Mouse (Mus musculus): Measurements from ENCODE around the gene Zfp668.
"Not testable (repeated sequence)": the region's sequence is repeated elsewhere in the genome, so short reads cannot be mapped to it uniquely, and the experiment has no call there.

Gene Zfp668

GRCm38 (mm10) chr7:127876467-127877348, at the start of gene Zfp668:
Gene Zfp668, minus strand, starts transcription at chr7:127876828.
- peak; percentile 96 for DNase-seq (ENCODE audit: low spot score)

DNA sequence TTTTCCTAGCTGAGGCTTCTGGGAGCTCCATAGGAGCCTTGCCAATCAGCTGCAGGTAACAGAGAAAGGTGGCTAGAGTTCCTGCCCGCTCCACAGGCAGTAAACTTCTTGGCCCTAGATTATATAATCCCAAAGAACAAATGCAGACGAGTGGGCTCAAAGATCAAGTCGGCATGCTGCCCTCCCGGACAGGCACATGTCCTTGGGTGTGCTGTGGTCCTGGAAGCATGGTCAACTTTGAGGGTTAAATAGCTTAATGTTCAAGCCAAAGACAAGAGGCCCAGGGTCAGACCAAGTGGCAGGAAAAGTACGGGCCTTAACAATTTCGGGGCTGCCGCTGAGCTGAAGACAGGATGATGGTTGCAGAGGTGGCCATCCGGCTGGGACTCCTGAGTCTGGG, 49.4 kb upstream of the Zfp668 start:
- DNase-seq (ENCODE audit: low spot score) = no peak

DNA sequence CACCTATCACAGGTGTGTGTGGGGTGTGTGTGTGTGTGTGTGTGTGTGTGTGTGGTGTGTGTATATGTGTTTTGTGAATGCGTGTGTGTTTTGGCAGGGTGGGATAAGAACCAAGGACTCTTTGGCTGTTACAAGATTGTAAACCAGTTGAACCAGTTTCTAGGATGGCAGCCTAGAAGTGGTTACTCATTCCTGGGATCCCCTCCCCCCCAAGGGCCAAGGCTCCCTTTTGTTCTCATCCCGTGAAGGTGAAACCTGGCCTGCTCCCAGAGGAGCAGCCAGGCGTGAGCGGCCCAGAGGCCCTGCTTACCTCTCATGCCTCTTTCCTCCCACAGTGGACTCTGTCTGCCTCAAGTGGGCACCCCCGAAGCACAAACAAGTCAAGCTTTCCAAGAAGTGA, 48.6 kb upstream of the Zfp668 start:
- DNase-seq (ENCODE audit: low spot score) = no peak

- no peak for DNase-seq (ENCODE audit: low spot score)
Observed at GRCm38 (mm10) chr7:127923714-127924113, 47.1 kb upstream of the Zfp668 start.

GRCm38 (mm10) chr7:127922451-127923275, 46.0 kb upstream of the Zfp668 start:
- no peak for DNase-seq (ENCODE audit: low spot score)

GRCm38 (mm10) chr7:127921516-127921915, 44.9 kb upstream of the Zfp668 start:
- peak; percentile 33 for DNase-seq (ENCODE audit: low spot score)

DNA sequence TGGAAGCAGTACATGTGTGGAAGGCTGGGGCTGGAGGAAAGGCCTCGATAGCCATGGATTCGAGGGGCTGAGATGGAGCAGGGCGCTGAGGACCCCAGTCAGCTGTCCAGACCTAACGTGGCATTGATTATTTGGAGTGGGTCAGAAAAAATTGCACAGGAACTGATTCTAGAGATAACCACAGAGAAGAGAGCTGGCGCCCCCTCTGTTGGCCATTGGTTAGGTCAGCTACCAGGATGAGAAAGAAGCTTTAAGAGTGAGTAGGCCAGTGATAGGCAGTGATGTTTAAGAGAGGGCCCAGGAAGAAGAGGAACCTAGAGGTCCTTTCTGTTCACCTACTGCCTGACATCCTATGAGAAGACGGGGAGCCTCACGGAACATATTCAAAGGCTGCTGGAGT, 42.7 kb upstream of the Zfp668 start:
- DNase-seq (ENCODE audit: low spot score) = peak; percentile 30

- DNase-seq (ENCODE audit: low spot score) = peak; percentile 41
Observed at GRCm38 (mm10) chr7:127918203-127918602, 41.6 kb upstream of the Zfp668 start.

GRCm38 (mm10) chr7:127915293-127915692, 38.7 kb upstream of the Zfp668 start:
- DNase-seq (ENCODE audit: low spot score) = peak; percentile 79

DNA sequence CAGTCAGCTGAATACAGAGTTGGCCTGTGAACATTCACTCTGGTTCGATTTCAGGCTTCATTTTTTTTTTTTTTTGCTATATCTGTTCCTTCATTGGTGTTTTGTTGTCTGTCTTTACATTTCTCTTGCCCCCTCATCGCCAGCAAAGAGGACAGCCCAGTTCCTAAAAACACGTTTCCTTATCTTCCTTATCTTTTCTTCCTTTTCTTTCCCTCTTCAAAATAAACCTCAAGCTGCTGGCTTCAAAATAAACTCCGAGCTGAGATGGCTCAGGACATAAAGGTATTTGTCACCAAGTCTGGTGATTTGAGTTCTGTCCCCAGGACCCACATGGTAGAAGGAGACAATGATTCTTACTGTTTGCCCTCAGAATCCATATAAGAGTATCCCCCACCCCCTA, 36.3 kb upstream of the Zfp668 start:
- DNase-seq (ENCODE audit: low spot score) = no peak

DNA sequence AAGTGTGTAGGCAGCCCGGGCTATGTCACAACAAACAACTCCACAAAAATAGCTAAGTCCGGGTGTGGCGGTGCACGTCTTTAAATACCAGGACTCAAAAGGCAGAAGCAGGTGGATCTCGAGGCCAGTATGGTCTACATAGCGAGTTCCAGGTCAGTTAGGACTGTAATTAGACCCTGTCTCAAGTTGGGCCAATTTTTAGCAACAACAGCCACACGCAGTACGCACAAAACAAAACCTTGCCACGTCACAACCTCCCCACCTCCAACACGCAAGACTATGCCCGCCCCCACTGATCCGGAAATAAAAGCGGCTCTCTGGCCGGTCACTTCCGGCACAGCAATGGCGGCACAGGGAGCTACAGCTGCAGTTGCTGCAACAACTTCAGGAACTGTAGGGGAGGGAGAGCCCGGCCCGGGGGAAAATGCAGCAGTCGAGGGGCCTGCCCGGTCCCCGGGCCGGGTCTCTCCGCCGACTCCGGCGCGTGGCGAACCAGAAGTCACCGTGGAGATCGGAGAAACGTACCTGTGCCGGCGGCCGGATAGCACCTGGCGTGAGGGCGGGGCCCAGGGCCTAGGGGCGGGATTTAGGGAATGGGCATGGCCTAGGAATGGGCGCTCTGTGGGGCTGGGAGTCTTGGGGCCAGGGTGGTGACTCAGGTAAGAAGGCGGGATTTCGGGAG, 35.7 kb upstream of the Zfp668 start, which contains the start of gene Kat8:
Gene Kat8, plus strand, starts transcription at position 327 of the 682 bp plus-strand sequence.
- DNase-seq (ENCODE audit: low spot score) = peak; percentile 91

- no peak for DNase-seq (ENCODE audit: low spot score)
Observed at GRCm38 (mm10) chr7:127908656-127909055, 32.0 kb upstream of the Zfp668 start.

GRCm38 (mm10) chr7:127907939-127908338, 31.3 kb upstream of the Zfp668 start:
- no peak for DNase-seq (ENCODE audit: low spot score)

DNA sequence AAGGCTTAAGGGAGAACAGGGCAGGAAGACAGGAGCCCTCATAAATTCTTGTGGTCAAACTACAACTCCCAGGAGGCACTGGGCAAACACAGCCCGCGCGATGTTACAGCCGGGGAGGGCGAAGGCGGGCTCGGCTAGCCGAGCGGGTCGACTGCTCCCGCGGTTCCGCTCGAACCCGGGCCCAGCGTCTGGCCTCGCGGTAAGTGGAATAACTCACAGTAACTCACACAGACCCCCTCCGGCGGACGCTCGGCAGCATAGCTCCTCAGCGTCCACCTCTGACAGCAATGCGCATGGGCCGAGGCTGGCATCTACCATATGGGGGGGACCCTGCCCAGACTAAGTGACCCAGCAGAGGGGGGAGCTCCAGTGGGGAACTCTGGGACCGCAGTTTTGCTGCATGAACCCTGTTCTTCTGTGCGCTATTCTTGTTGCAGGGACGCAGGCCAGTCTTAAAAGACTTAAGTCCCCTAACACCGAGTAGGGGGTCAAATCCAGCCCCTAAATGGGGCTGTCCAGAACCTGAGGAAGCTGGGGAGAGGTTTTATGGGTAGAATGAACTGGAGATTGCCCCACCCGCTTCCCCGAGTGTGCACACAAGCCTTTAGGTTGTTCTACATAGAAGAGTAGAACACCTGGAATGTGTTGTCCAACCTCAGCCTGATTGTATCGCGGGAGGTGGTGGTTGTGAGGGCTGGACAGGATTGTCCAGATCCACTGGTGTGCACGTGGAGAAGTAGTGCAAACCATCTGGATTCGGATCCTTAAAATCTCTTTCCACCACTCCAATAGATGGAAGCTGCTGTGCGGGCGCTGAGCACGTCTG, 27.6 kb upstream of the Zfp668 start, which contains the start of gene Bckdk:
Gene Bckdk, plus strand, starts transcription at position 112 of the 826 bp plus-strand sequence.
- peak; percentile 89 for DNase-seq (ENCODE audit: low spot score)

GRCm38 (mm10) chr7:127901772-127902171, 25.1 kb upstream of the Zfp668 start:
- DNase-seq (ENCODE audit: low spot score) = no peak

DNA sequence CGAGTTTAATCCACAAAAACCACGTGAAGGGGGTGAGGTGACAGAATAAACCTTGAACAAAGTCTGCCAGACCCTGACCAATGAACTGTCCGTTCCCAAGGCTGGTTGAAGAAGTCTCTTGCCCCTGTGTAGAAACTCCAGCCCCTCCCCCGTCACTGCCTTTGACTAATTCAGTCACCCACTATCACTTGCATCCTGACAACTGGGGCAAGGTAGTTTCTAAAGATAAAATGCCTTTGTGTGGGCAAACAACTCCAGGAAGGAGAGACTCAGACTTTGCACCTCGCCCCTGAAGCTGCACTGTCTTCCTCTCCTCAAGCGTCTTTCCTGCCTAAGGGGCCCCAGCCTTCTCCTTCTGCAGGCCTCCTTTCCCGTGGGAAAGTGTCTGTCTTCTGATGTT, 23.4 kb upstream of the Zfp668 start:
- no peak for DNase-seq (ENCODE audit: low spot score)

DNA sequence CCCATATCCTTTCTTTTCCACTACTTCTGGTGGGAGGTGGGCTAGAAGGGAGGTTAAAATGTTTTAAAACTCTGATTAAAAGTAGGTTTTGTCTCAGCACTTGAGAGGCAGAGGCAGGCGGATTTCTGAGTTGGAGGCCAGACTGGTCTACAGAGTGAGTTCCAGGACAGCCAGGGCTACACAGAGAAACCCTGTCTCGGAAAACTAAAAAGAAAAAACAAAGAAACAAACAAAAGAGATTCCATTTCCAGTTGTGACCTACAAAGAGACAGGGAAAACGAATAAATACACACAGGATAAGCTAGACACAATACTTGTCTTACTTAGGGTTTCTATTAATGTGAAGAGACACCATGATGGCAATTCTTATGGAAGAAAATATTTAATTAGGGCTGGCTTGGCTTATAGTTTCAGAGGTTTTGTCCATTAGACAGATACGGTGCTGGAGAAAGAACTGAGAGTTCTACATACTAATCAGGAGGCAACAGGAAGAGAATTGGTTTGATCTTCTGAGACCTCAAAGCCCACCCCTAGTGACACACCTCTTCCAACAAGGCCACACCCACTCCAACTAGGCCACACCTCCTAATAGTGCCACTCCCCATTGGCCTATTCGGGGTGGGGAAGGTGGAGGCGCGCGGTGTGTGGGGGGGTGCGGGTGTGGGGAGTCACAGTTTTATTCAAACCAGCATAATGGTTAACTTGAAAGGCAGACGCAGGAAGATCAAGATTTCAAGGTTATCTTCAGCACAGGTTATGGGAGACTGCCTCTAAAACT, 21.7 kb upstream of the Zfp668 start:
- no peak for DNase-seq (ENCODE audit: low spot score)

DNA sequence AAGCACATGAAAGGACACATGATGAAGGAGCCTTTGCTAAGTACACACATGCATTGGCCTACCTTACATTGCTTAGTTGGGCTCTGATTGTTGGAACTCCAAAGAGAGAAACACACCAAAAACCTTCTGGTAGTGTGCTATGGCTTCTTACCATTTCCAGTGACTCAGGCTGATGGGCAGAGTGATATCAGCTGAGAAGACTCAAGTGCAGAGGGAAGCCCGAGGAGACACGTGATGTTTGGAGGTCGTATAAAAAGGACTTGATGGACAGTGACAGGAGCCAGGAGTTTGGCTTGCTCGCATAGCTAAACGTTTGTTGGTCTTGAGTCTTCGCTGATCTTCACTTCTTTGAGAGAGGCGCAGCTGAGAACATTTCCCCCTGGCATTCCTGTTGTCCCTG, 20.9 kb upstream of the Zfp668 start:
- DNase-seq (ENCODE audit: low spot score) = no peak

DNA sequence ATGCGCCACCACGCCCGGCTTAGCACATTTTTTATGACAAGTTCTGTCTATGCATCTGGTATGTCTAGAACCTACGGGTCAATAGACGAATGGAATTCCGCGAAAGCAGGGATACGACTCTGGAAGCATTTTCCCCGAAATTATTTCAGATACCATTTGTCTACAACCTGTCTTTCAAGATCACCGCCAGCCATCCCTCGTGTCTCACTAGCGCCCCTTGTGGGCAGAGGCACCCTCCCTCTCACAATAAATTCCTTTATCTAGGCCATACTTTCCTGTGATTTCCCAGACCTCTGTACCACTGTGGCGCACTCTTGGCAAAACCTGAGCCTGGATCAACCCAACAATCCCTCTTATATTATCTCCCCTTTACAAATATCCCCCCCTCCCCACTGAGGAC, 19.8 kb upstream of the Zfp668 start:
- no peak for DNase-seq (ENCODE audit: low spot score)

GRCm38 (mm10) chr7:127895891-127896290, 19.3 kb upstream of the Zfp668 start:
- DNase-seq (ENCODE audit: low spot score) = not testable (repeated sequence)

GRCm38 (mm10) chr7:127895442-127895841, 18.8 kb upstream of the Zfp668 start, which contains the start of the genes Gm21974 and Vkorc1:
Gene Gm21974, minus strand, starts transcription at chr7:127895454.
Gene Vkorc1, minus strand, starts transcription at chr7:127895617.
- DNase-seq (ENCODE audit: low spot score) = peak; percentile 96
